Mouse (Mus musculus) CH12.LX (cell line): ENCODE results near the gene Hinfp. TPM values are rescaled to one million over a fixed set of nuclear protein-coding genes. Genes with fewer than 3 reads are reported as not detected.

Experiments used
- DNase-seq: peaks from one replicate; pipeline ENCODE4 v3.0.0-alpha.2; 2013; ENCODE audit errors: extremely low read depth
- H3K27ac ChIP-seq: 2 replicates; pipeline ENCODE4 v1.5.1; 2012; ENCODE audit warnings: low read depth, mild to moderate bottlenecking, control low read depth, moderate library complexity; ENCODE audit not compliant: insufficient read depth
- H3K27me3 ChIP-seq: replicated peaks from 2 replicates; pipeline ENCODE3; 2012; ENCODE audit warnings: inconsistent platforms
- H3K36me3 ChIP-seq, 2 experiments: replicated peaks in 1 of 2; 2 replicates each; pipeline versions ENCODE3 to v1.6.1; 2012; ENCODE audit warnings: inconsistent platforms in 1 of 2, low read length in 1 of 2, mild to moderate bottlenecking in 1 of 2, mixed read lengths in 1 of 2, moderate library complexity in 1 of 2; ENCODE audit not compliant: control insufficient read depth in 1 of 2, insufficient read depth in 1 of 2
- H3K4me1 ChIP-seq, 2 experiments: 2 replicates each; pipeline ENCODE4 v1.6.1; 2012; ENCODE audit warnings: inconsistent platforms in 1 of 2, moderate library complexity in 1 of 2; ENCODE audit not compliant: insufficient read depth in 2 of 2, control insufficient read depth in 1 of 2
- H3K4me2 ChIP-seq: 2 replicates; pipeline ENCODE4 v1.6.1; 2012; ENCODE audit warnings: low read depth, mild to moderate bottlenecking, control low read depth; ENCODE audit not compliant: poor library complexity, insufficient read depth, severe bottlenecking
- H3K4me3 ChIP-seq, 3 experiments: fragments of 150-350 bp in 1 of 3; sonication (generic) in 1 of 3; replicated peaks in 1 of 3; 2 replicates each; pipeline versions ENCODE3 to v1.5.1; 2011 to 2012; ENCODE audit warnings: low read depth in 2 of 3, low read length in 2 of 3, mild to moderate bottlenecking in 2 of 3, moderate library complexity in 2 of 3, control low read depth in 1 of 3, improper control_type of control experiment in 1 of 3, inconsistent platforms in 1 of 3, mixed read lengths in 1 of 3; ENCODE audit not compliant: poor library complexity in 1 of 3
- H3K79me2 ChIP-seq: replicated peaks from 2 replicates; pipeline ENCODE4 v1.6.1; 2012; ENCODE audit warnings: mild to moderate bottlenecking, moderate library complexity; ENCODE audit not compliant: control insufficient read depth, poor library complexity, insufficient read depth, severe bottlenecking; ENCODE audit errors: extremely low read depth
- H3K9ac ChIP-seq: 2 replicates; pipeline ENCODE4 v1.6.1; 2012; ENCODE audit warnings: low read depth, mild to moderate bottlenecking, control low read depth, moderate library complexity; ENCODE audit not compliant: insufficient read depth
- H3K9me3 ChIP-seq: replicated peaks from 2 replicates; pipeline ENCODE3; 2012; ENCODE audit warnings: low read length, inconsistent platforms, mixed read lengths
- BHLHE40 ChIP-seq: IDR thresholded peaks from 2 replicates; pipeline ENCODE4 v1.6.1; 2011; ENCODE audit warnings: mild to moderate bottlenecking, low read depth, low read length, improper control_type of control experiment
- CHD1 ChIP-seq: IDR thresholded peaks from 2 replicates; pipeline ENCODE4 v1.6.1; 2012; ENCODE audit warnings: low read depth, low read length, improper control_type of control experiment, inconsistent platforms
- CHD2 ChIP-seq: IDR thresholded peaks from 2 replicates; pipeline ENCODE4 v1.6.1; 2011; ENCODE audit warnings: low read length, improper control_type of control experiment
- CTCF ChIP-seq, 2 experiments: IDR thresholded peaks in 1 of 2; conservative IDR thresholded peaks in 1 of 2; 2 replicates each; pipeline ENCODE4 v1.5.1; 2011 to 2012; ENCODE audit warnings: low read depth in 2 of 2, low read length in 2 of 2, improper control_type of control experiment in 1 of 2, inconsistent platforms in 1 of 2, mild to moderate bottlenecking in 1 of 2, moderate library complexity in 1 of 2
- E2F4 ChIP-seq: IDR thresholded peaks from 2 replicates; pipeline ENCODE4 v1.6.1; 2011; ENCODE audit warnings: low read depth, low read length, improper control_type of control experiment; ENCODE audit not compliant: insufficient replicate concordance
- GABPA ChIP-seq: IDR thresholded peaks from 2 replicates; pipeline ENCODE4 v1.6.1; 2012; ENCODE audit warnings: low read depth, low read length, improper control_type of control experiment, inconsistent platforms; ENCODE audit not compliant: insufficient replicate concordance
- HCFC1 ChIP-seq: IDR thresholded peaks from 2 replicates; pipeline ENCODE4 v1.6.1; 2012; ENCODE audit warnings: low read depth, mild to moderate bottlenecking, inconsistent platforms, low read length, improper control_type of control experiment
- IRF4 ChIP-seq: IDR thresholded peaks from 2 replicates; pipeline ENCODE4 v1.6.1; 2014; ENCODE audit warnings: low read depth, mild to moderate bottlenecking, inconsistent platforms, low read length, improper control_type of control experiment
- JUN ChIP-seq: IDR thresholded peaks from 2 replicates; pipeline ENCODE4 v1.6.1; 2011; ENCODE audit warnings: low read depth, mild to moderate bottlenecking, low read length, improper control_type of control experiment, moderate library complexity; ENCODE audit not compliant: insufficient read depth
- JUND ChIP-seq: conservative IDR thresholded peaks from 2 replicates; pipeline ENCODE4 v1.6.1; 2011; ENCODE audit warnings: low read depth, low read length, improper control_type of control experiment
- KAT2A ChIP-seq: IDR thresholded peaks from 2 replicates; pipeline ENCODE4 v1.6.1; 2012; ENCODE audit warnings: low read length, improper control_type of control experiment, inconsistent platforms; ENCODE audit not compliant: insufficient replicate concordance
- MAFK ChIP-seq: IDR thresholded peaks from 2 replicates; pipeline ENCODE4 v1.6.1; 2011; ENCODE audit warnings: low read length, improper control_type of control experiment; ENCODE audit not compliant: insufficient replicate concordance
- MAX ChIP-seq: IDR thresholded peaks from 2 replicates; pipeline ENCODE4 v1.6.1; 2011; ENCODE audit warnings: low read length, improper control_type of control experiment
- MAZ ChIP-seq: IDR thresholded peaks from 2 replicates; pipeline ENCODE4 v1.6.1; 2012; ENCODE audit warnings: low read depth, mild to moderate bottlenecking, inconsistent platforms, low read length, improper control_type of control experiment, moderate library complexity
- MEF2A ChIP-seq: IDR thresholded peaks from 2 replicates; pipeline ENCODE4 v1.6.1; 2014; ENCODE audit warnings: low read depth, mild to moderate bottlenecking, inconsistent platforms, low read length, improper control_type of control experiment, borderline replicate concordance
- MXI1 ChIP-seq: IDR thresholded peaks from 2 replicates; pipeline ENCODE4 v1.6.1; 2011; ENCODE audit warnings: mild to moderate bottlenecking, low read depth, low read length, improper control_type of control experiment
- MYC ChIP-seq: IDR thresholded peaks from 2 replicates; pipeline ENCODE4 v1.6.1; 2011; ENCODE audit warnings: low read depth, mild to moderate bottlenecking, improper control_type of control experiment, low read length
- NELFE ChIP-seq: IDR thresholded peaks from 2 replicates; pipeline ENCODE4 v1.6.1; 2011; ENCODE audit warnings: low read depth, low read length, improper control_type of control experiment
- NRF1 ChIP-seq: IDR thresholded peaks from 2 replicates; pipeline ENCODE4 v1.6.1; 2014; ENCODE audit warnings: low read depth, mild to moderate bottlenecking, inconsistent platforms, low read length, improper control_type of control experiment, moderate library complexity
- POLR2A ChIP-seq: IDR thresholded peaks from 2 replicates; pipeline ENCODE4 v1.6.1; 2011; ENCODE audit warnings: low read depth, mild to moderate bottlenecking, improper control_type of control experiment, low read length
- POLR2AphosphoS2 ChIP-seq: IDR thresholded peaks from 2 replicates; pipeline ENCODE4 v1.6.1; 2011; ENCODE audit warnings: low read depth, low read length, improper control_type of control experiment
- RAD21 ChIP-seq: IDR thresholded peaks from 2 replicates; pipeline ENCODE4 v1.6.1; 2011; ENCODE audit warnings: low read depth, mild to moderate bottlenecking, low read length, improper control_type of control experiment, moderate library complexity
- RCOR1 ChIP-seq: conservative IDR thresholded peaks from 2 replicates; pipeline ENCODE4 v1.6.1; 2012; ENCODE audit warnings: low read depth, mild to moderate bottlenecking, inconsistent platforms, low read length, improper control_type of control experiment
- SIN3A ChIP-seq: IDR thresholded peaks from 2 replicates; pipeline ENCODE4 v1.6.1; 2012; ENCODE audit warnings: low read length, improper control_type of control experiment, inconsistent platforms
- SMC3 ChIP-seq: IDR thresholded peaks from 2 replicates; pipeline ENCODE4 v1.6.1; 2011; ENCODE audit warnings: low read depth, low read length, improper control_type of control experiment
- TCF12 ChIP-seq: IDR thresholded peaks from 2 replicates; pipeline ENCODE4 v1.6.1; 2014; ENCODE audit warnings: low read depth, mild to moderate bottlenecking, inconsistent platforms, low read length, improper control_type of control experiment
- UBTF ChIP-seq: IDR thresholded peaks from 2 replicates; pipeline ENCODE4 v1.6.1; 2012; ENCODE audit warnings: low read depth, mild to moderate bottlenecking, inconsistent platforms, low read length, improper control_type of control experiment, moderate library complexity
- USF1 ChIP-seq: IDR thresholded peaks from 2 replicates; pipeline ENCODE4 v1.6.1; 2014; ENCODE audit warnings: low read depth, mild to moderate bottlenecking, inconsistent platforms, low read length, improper control_type of control experiment
- USF2 ChIP-seq: conservative IDR thresholded peaks from 2 replicates; pipeline ENCODE4 v1.6.1; 2011; ENCODE audit warnings: low read depth, low read length, improper control_type of control experiment
- ZC3H11A ChIP-seq: IDR thresholded peaks from 2 replicates; pipeline ENCODE4 v1.6.1; 2012; ENCODE audit warnings: low read depth, mild to moderate bottlenecking, inconsistent platforms, low read length, improper control_type of control experiment
- ZKSCAN1 ChIP-seq: IDR thresholded peaks from 2 replicates; pipeline ENCODE4 v1.6.1; 2012; ENCODE audit warnings: low read depth, inconsistent platforms, low read length, improper control_type of control experiment, borderline replicate concordance
- ZMIZ1 ChIP-seq: IDR thresholded peaks from 2 replicates; pipeline ENCODE4 v1.6.1; 2012; ENCODE audit warnings: low read depth, mild to moderate bottlenecking, inconsistent platforms, low read length, improper control_type of control experiment
- ZNF384 ChIP-seq: IDR thresholded peaks from 2 replicates; pipeline ENCODE4 v1.6.1; 2012; ENCODE audit warnings: low read depth, low read length, improper control_type of control experiment, inconsistent platforms
- dilution Hi-C: fragments of 300-500 bp; cut with MboI; formaldehyde crosslinking; loops from 2 replicates; pipeline ENCODE4 v1.14.3; 2020; ENCODE audit warnings: low sequenced_read_pairs; ENCODE audit not compliant: extremely low pct_unique_long_range_greater_than_20kb, extremely low pct_ligation_motif_present
- in situ Hi-C: fragments of 300-500 bp; cut with MboI; formaldehyde crosslinking; loops from 3 replicates; pipeline ENCODE4 v1.14.3; 2019; ENCODE audit warnings: low sequenced_read_pairs, low pct_ligation_motif_present, low pct_unique_long_range_greater_than_20kb, mixed read lengths
- polyA plus RNA-seq: library from polyadenylated mRNA; unstranded; fragments of >175 nt; gene quantifications from 2 replicates; pipeline ENCODE4 v1.2.1, GENCODE M21; 2012; ENCODE audit warnings: low read depth; ENCODE audit not compliant: insufficient read length
- total RNA-seq, 2 experiments: library from RNA; depleted of rRNA; stranded (reverse); fragments of 300-350 nt in 1 of 2; fragments of >200 nt in 1 of 2; gene quantifications; 2 replicates each; pipeline ENCODE4 v1.2.3; 2012 to 2014

The Hinfp gene
- total and polyA plus RNA-seq, 3 experiments = 14.0 to 18.9 (median 16.6) TPM

GRCm38 (mm10) chr9:44268027-44268360 is 37.5 kb downstream of the Hinfp start:
- Histone ChIP-seq H3K79me2 (no peaks in the 10 kb centered on the region), H3K27ac (peak overlapping the region; percentile 44; the same call in 1 of the 2 replicates), H3K36me3 (peaks cover 10 to 29% of the 10 kb centered on the region in 2 experiments), H3K4me2 (peak overlapping the region; percentile 42; the same call in 1 of the 2 replicates), H3K9ac (peak overlapping the region; percentile 96), H3K4me3 (peak overlapping the region; percentile 76 to 81 (median 79)), H3K27me3 (no peaks in the 10 kb centered on the region)
- in situ Hi-C loops = loop anchor here (10.0 kb wide), 1 partner anchor 143 kb away; no protein-coding TSS in a partner anchor
- DNase-seq = peak; percentile 93
- dilution Hi-C loops = no loop called here
- no peak for TF ChIP-seq MYC
- TF ChIP-seq RCOR1 = no peak
- TF ChIP-seq GABPA = no peak
- no peak for TF ChIP-seq USF1
- TF ChIP-seq CHD2 = no peak
- TF ChIP-seq MXI1 = peak; percentile 57; the same call in 1 of the 2 replicates
- peak; percentile 87 for TF ChIP-seq JUND
- TF ChIP-seq ZC3H11A = no peak
- no peak for TF ChIP-seq KAT2A
- peak; percentile 52; the same call in 1 of the 2 replicates for TF ChIP-seq CHD1
- no peak for TF ChIP-seq USF2
- no peak for TF ChIP-seq BHLHE40
- peak; percentile 76 for TF ChIP-seq POLR2A
- TF ChIP-seq ZKSCAN1 = no peak
- TF ChIP-seq ZMIZ1 = peak; percentile 83
- peak; percentile 74; the same call in 1 of the 2 replicates for TF ChIP-seq SIN3A
- 0 out of 2 replicates have a peak, but pooled peaks have one; percentile 3 for TF ChIP-seq RAD21
- TF ChIP-seq NRF1 = 0 out of 2 replicates have a peak, but pooled peaks have one; percentile 15
- peak; percentile 75 for TF ChIP-seq NELFE
- no peak for TF ChIP-seq POLR2AphosphoS2
- no peak for TF ChIP-seq MAX
- no peak; the same call in 1 of the 2 replicates for TF ChIP-seq ZNF384
- peak; percentile 44 for TF ChIP-seq SMC3
- TF ChIP-seq E2F4 = no peak
- no peak for TF ChIP-seq MAFK
- TF ChIP-seq IRF4 = peak; percentile 40; the same call in 1 of the 2 replicates
- TF ChIP-seq UBTF = 0 out of 2 replicates have a peak, but pooled peaks have one; percentile 52
- TF ChIP-seq HCFC1 = peak; percentile 27; the same call in 1 of the 2 replicates
- 0 out of 2 replicates have a peak, but pooled peaks have one; percentile 63 for TF ChIP-seq MEF2A
- TF ChIP-seq TCF12 = peak; percentile 61; the same call in 1 of the 2 replicates
- TF ChIP-seq MAZ = peak; percentile 83
- TF ChIP-seq JUN = peak; percentile 95
- TF ChIP-seq CTCF (conservative IDR thresholded peaks at IDR 0.05 in 1 of 2, IDR thresholded peaks at IDR 0.05 in 1 of 2; ENCODE audit: low read depth in 2 of 2, low read length in 2 of 2) = peak; percentile 42 to 67
- TF ChIP-seq, all 38 proteins: peak for 18
- Histone ChIP-seq H3K9me3 (no peaks in the 10 kb centered on the region), H3K4me1 (peaks cover 0 to 16% of the 10 kb centered on the region in 2 experiments; a peak in 3 of 4 replicates)
